Mouse (Mus musculus) forebrain, embryonic 11.5 days (tissue): ENCODE results near the gene Smarca2. TPM values are rescaled to one million over a fixed set of nuclear protein-coding genes. Genes with fewer than 3 reads are reported as not detected.
"Not testable (repeated sequence)": the region's sequence is repeated elsewhere in the genome, so short reads cannot be mapped to it uniquely, and the experiment has no call there.

Source experiments
- ATAC-seq: fragments of 200-750 bp; cut with Nextera tagmentation; replicated peaks from 2 replicates; pipeline ENCODE4 v1.8.0; 2017; ENCODE audit warnings: moderate TSS enrichment; ENCODE audit not compliant: low FRiP score
- DNase-seq: peaks from one replicate; pipeline ENCODE4 v3.0.0-alpha.2; 2017; ENCODE audit warnings: low spot score
- H3K27ac ChIP-seq: fragments of 300-500 bp; sonication (generic); 2 replicates; pipeline ENCODE4 v1.5.1; 2014; ENCODE audit warnings: low read depth, low read length
- H3K27me3 ChIP-seq: fragments of 300-500 bp; sonication (generic); 2 replicates; pipeline ENCODE4 v1.6.1; 2014; ENCODE audit warnings: mild to moderate bottlenecking, low read length, mixed read lengths; ENCODE audit not compliant: control insufficient read depth, insufficient read depth
- H3K36me3 ChIP-seq: fragments of 300-500 bp; sonication (generic); 2 replicates; pipeline ENCODE4 v1.6.1; 2014; ENCODE audit warnings: mild to moderate bottlenecking, low read length, moderate library complexity, mixed read lengths; ENCODE audit not compliant: control insufficient read depth, insufficient read depth
- H3K4me1 ChIP-seq: fragments of 300-500 bp; sonication (generic); replicated peaks from 2 replicates; pipeline ENCODE4 v1.6.1; 2014; ENCODE audit warnings: low read length, mixed read lengths; ENCODE audit not compliant: control insufficient read depth, insufficient read depth
- H3K4me2 ChIP-seq: fragments of 300-500 bp; sonication (generic); 2 replicates; pipeline ENCODE4 v1.6.1; 2014; ENCODE audit warnings: low read depth, mild to moderate bottlenecking, low read length, moderate library complexity, mixed read lengths; ENCODE audit not compliant: severe bottlenecking
- H3K4me3 ChIP-seq: fragments of 300-500 bp; sonication (generic); 2 replicates; pipeline ENCODE4 v1.5.1; 2014; ENCODE audit warnings: low read depth, low read length
- H3K9ac ChIP-seq: fragments of 300-500 bp; sonication (generic); 2 replicates; pipeline ENCODE4 v1.6.1; 2014; ENCODE audit warnings: low read length
- H3K9me3 ChIP-seq: fragments of 300-500 bp; sonication (generic); 2 replicates; pipeline ENCODE4 v1.6.1; 2016; ENCODE audit warnings: low read length, mixed read lengths; ENCODE audit not compliant: control insufficient read depth
- WGBS: fragments of 180-500 bp; shearing (Covaris S2); extraction: QIAGEN DNeasy Blood & Tissue Kit; methylation state at CpG from one replicate; pipeline ENCODE4 v1.1.7; 2014; 5-methylcytosine and 5-hydroxymethylcytosine counted together
- polyA plus RNA-seq: library from polyadenylated mRNA; unstranded; fragments of >200 nt; fragmentation: Nextera tagmentation; extraction: Ambion mirVana; gene quantifications from 2 replicates; pipeline ENCODE4 v1.2.1, GENCODE M21; 2014

Gene Smarca2
- polyA plus RNA-seq, 1 experiment from 2014 or later, result 45.4 TPM

DNA sequence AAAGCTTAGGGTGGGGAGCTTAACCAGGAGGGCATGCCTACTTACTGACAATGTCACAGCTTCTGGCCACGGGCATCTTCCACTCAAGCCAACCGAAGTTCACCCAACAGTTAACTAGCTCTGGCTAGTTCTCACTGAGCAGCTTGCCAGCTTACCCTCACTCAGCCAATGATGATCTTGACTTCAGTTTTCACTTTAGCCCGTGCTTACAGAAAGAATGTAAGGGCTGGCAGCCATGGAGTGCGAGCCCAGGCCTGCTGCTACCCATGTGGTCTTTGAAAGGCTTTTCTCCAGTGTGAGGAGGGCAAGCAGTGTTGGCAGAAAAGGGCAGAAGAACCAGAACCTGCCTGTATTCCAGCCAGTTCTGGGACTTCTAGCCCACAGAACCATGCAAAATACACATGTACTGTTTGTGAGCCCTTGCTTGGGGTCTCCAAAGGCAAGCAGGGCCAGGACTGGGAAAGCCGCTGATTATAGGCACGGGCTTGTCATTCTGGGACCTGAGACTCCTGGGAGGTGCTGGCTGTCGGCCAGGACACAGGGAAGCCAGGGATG lies 128.8 kb downstream of the Smarca2 start:
- Histone ChIP-seq H3K27ac (no peak overlapping the region), H3K27me3 (no peaks in the 10 kb centered on the region), H3K36me3 (no peaks in the 10 kb centered on the region), H3K4me2 (no peak overlapping the region), H3K4me1 (0 out of 2 replicates have a peak, but pooled peaks cover 2% of the 10 kb centered on the region), H3K4me3 (no peak overlapping the region), H3K9ac (no peak overlapping the region), H3K9me3 (no peaks in the 10 kb centered on the region)
- ATAC-seq (no peak), DNase-seq (no peak)
- WGBS, result 67% methylated on average over 7 of the region's 7 CpGs

DNA sequence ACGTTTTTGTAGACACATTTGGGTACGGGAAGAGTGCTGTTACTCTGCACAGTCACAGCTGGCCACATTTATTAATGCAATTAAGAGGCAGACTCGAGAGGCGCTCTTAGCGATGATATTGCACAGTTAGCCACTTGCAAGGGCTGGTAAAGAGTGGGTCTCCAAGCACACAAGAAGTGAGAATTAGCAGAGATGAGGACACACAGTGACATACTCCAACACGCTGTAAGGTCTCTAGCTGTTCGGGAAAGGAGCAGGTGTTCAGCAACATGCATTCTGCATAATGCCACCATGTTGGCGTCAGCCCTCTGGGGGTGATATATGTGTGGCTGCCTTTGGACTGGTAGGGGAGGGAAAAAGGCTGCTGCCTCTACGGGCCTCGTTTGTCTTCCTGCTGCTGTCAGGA lies 129.9 kb downstream of the Smarca2 start:
- Histone ChIP-seq H3K9me3 (no peaks in the 10 kb centered on the region), H3K27ac (no peak overlapping the region), H3K9ac (no peak overlapping the region), H3K4me1 (0 out of 2 replicates have a peak, but pooled peaks cover 2% of the 10 kb centered on the region), H3K27me3 (no peaks in the 10 kb centered on the region), H3K4me2 (no peak overlapping the region), H3K36me3 (no peaks in the 10 kb centered on the region), H3K4me3 (no peak overlapping the region)
- no peak for DNase-seq
- WGBS, result 88% methylated on average over 10 of the region's 10 CpGs
- no peak for ATAC-seq

DNA sequence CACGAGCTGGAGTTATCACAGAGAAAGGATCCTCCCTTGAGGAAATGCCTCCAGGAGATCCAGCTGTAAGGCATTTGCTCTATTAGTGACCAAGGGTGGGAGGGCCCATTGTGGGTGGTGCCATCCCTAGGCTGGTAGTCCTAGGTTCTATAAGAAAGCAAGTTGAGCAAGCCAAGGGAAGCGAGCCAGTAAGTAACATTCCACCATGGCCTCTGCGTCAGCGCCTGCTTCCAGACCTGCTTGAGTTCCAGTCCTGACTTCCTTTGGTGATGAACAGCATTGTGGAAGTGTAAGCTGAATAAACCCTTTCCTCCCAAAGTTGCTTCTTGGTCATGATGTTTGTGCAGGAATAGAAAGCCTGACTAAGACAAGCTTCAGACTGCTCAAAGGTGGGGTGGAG lies 140.2 kb downstream of the Smarca2 start:
- ATAC-seq, DNase-seq, H3K4me3 ChIP-seq, H3K36me3 ChIP-seq, H3K4me1 ChIP-seq, H3K4me2 ChIP-seq, H3K27ac ChIP-seq, H3K27me3 ChIP-seq, H3K9me3 ChIP-seq, H3K9ac ChIP-seq: not testable (repeated sequence)
- WGBS, result 91% methylated on average over 4 of the region's 4 CpGs

- no peak overlapping the region for H3K27ac ChIP-seq
- H3K9ac ChIP-seq, result no peak overlapping the region
- H3K36me3 ChIP-seq, result no peaks in the 10 kb centered on the region
- DNase-seq (no peak), ATAC-seq (no peak)
- peaks cover 3% of the 10 kb centered on the region; the same call in 1 of the 2 replicates for H3K4me1 ChIP-seq
- 96% methylated on average over 7 of the region's 7 CpGs for WGBS
- no peaks in the 10 kb centered on the region for H3K27me3 ChIP-seq
- no peaks in the 10 kb centered on the region for H3K9me3 ChIP-seq
- no peak overlapping the region for H3K4me2 ChIP-seq
- no peak overlapping the region for H3K4me3 ChIP-seq
Measured at GRCm38 (mm10) chr19:26745567-26745966, 140.7 kb downstream of the Smarca2 start.

GRCm38 (mm10) chr19:26746290-26746689 lies 141.4 kb downstream of the Smarca2 start:
- Histone ChIP-seq H3K4me2 (no peak overlapping the region), H3K4me1 (peaks cover 3% of the 10 kb centered on the region; the same call in 1 of the 2 replicates), H3K9me3 (no peaks in the 10 kb centered on the region), H3K27me3 (no peaks in the 10 kb centered on the region), H3K27ac (peak overlapping the region; percentile 99; the same call in 1 of the 2 replicates), H3K9ac (no peak overlapping the region; the same call in 1 of the 2 replicates), H3K4me3 (no peak overlapping the region), H3K36me3 (no peaks in the 10 kb centered on the region)
- WGBS, result 90% methylated on average over 10 of the region's 10 CpGs
- ATAC-seq, result no peak
- no peak for DNase-seq

DNA sequence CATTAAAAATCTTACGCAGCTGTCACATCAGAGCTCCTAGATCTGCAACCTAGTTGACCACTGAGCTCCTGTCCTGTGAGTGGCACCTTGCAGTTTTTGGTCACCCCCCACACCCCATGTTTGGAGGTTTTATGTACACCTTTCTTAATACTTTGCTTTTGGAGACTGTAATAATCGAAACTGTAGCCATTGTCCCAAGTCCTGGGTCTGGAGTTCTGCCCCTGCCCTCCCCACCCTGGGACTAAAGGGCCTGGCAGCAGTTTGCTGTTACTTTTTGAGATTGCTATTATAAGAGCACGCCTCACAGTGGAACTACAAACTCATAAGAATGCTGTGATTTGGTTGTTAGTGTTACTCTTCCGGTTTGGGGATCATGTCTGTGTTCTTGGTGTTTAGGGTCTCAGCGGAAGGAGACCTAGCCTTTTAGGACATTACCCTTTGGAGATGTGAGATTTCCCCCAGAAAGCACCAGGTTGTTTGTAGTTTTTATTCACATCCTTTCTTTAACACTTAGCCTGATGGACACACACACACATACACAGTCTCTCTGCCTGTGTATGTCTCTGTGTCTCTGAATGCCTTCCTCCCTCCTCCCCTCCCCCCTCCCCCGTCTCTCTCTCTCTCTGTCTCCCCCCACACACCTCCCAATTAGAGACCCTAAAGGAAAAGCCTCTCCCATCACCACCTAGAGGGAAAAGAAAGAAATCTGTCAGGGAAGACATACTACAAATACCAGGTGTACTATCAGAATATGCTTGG lies 142.0 kb downstream of the Smarca2 start:
- H3K4me2 ChIP-seq, result peak overlapping the region; percentile 57
- H3K4me3 ChIP-seq, result peak overlapping the region; percentile 31
- no peaks in the 10 kb centered on the region for H3K9me3 ChIP-seq
- ATAC-seq (peak; percentile 25), DNase-seq (no peak)
- no peaks in the 10 kb centered on the region for H3K27me3 ChIP-seq
- peak overlapping the region; percentile 70 for H3K9ac ChIP-seq
- 53% methylated on average over 6 of the region's 6 CpGs for WGBS
- H3K36me3 ChIP-seq, result no peaks in the 10 kb centered on the region
- H3K4me1 ChIP-seq, result peaks cover 3% of the 10 kb centered on the region; the same call in 1 of the 2 replicates
- peak overlapping the region; percentile 99 for H3K27ac ChIP-seq

DNA sequence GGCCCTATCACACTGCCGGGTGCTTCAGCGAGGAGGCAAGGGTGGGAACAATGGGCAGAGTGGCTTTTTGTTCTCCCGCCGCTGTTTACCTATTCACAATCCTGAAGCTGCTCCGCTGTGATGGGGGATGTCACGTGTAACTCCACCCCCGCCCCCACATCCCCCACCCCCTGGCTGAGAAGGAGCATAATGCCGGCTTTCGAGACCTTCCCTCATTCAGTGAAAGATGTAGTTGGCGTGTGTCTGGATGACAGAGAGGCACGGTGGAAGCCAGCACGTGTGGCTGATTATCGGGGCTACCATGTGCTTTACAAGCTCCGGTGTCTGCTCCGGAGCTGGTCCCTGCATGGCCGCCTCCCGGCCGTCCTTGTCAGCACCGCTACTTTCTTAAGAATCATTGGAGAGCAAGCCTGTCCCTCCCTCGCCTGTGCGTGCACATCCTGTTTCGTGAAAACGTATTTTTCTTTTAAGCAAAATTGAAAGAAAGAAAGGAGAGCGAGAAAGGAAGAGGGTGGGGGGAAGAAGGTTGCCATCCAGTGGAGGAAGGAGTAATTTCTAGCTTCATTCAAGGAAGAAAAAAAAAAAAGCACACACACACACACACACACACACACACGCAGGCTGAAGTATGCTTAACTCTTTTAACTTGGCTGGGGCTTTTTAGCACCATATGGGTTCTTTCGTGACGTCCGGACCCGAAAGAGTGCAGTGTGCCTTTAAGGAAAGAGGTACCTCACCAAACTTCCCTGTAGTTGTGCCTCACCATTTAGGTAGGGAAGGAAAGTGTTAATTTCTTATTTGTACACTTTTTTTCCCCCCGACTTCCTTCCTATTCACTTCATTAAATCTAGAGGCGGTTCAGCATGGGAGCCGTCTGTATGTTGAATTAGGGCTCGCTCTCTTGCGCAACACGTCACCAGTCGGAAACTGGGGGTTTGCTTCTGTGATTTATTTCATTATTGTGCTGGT lies 143.0 kb downstream of the Smarca2 start:
- H3K36me3 ChIP-seq, result no peaks in the 10 kb centered on the region
- H3K9me3 ChIP-seq, result no peaks in the 10 kb centered on the region
- ATAC-seq, result peak; percentile 87
- H3K27me3 ChIP-seq, result no peaks in the 10 kb centered on the region
- H3K4me3 ChIP-seq, result peak overlapping the region; percentile 31
- peak overlapping the region; percentile 70 for H3K9ac ChIP-seq
- peak overlapping the region; percentile 99 for H3K27ac ChIP-seq
- H3K4me2 ChIP-seq, result peak overlapping the region; percentile 57
- peaks cover 3% of the 10 kb centered on the region; the same call in 1 of the 2 replicates for H3K4me1 ChIP-seq
- peak; percentile 84 for DNase-seq
- under 1% methylated on average over 36 of the region's 36 CpGs for WGBS

DNA sequence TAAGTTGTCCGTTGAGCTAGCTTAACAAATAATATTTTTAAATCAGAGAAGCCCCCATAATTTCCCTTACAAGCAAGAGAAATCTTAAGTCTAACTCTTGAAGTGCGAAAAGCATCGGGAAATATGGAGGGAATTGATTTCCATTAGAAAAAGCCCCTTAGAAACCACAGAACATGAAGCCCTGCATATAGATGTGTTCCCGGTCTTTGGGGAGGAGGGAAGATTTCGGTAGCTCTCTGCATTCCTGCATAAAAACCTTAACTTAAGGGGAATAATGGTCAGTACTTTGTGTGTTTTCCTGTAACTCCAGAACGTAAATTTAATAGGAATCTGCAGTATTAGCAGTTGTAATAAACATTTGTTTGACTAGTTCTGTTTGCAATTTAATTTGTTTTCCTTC lies 143.8 kb downstream of the Smarca2 start:
- peaks cover 3% of the 10 kb centered on the region; the same call in 1 of the 2 replicates for H3K4me1 ChIP-seq
- peak overlapping the region; percentile 70 for H3K9ac ChIP-seq
- DNase-seq (no peak), ATAC-seq (no peak)
- H3K27me3 ChIP-seq, result no peaks in the 10 kb centered on the region
- H3K4me3 ChIP-seq, result peak overlapping the region; percentile 31
- no peaks in the 10 kb centered on the region for H3K36me3 ChIP-seq
- under 1% methylated on average over 6 of the region's 6 CpGs for WGBS
- peak overlapping the region; percentile 57 for H3K4me2 ChIP-seq
- H3K9me3 ChIP-seq, result no peaks in the 10 kb centered on the region
- peak overlapping the region; percentile 99 for H3K27ac ChIP-seq
